Mouse (Mus musculus): ENCODE measurements around the gene Hist1h2ad. TPM values are rescaled to one million over a fixed set of nuclear protein-coding genes. Genes with fewer than 3 reads are reported as not detected.
"Not testable (repeated sequence)": the region's sequence is repeated elsewhere in the genome, so short reads cannot be mapped to it uniquely, and the experiment has no call there.

The Hist1h2ad gene
- polyA plus RNA-seq, 1 experiment from 2014 or later, result 2.5 TPM

- H3K27me3 ChIP-seq, result no peaks in the 10 kb centered on the region
- H3K9me3 ChIP-seq (replicated peaks), result no peaks in the 10 kb centered on the region
- peak within 1 kb of the TSS; percentile 87 for H3K27ac ChIP-seq
- WGBS, result under 1% methylated on average over 18 of the region's 18 CpGs
- H3K4me3 ChIP-seq, result peak within 1 kb of the TSS; percentile 44
- peaks cover 29% of the 10 kb centered on the region for H3K4me1 ChIP-seq
- ATAC-seq (ENCODE audit: low FRiP score), result peak; percentile 60
- H3K36me3 ChIP-seq, result no peaks in the 10 kb centered on the region
- H3K9ac ChIP-seq, result peak within 1 kb of the TSS; percentile 63
- H3K4me2 ChIP-seq (replicated peaks), result peak within 1 kb of the TSS; percentile 73
Observed at GRCm38 (mm10) chr13:23575271-23575851, 1.2 kb downstream of the Hist1h2ad start, which contains the start of gene Hist1h3d. Gene Hist1h3d (plus strand): TSS chr13:23575763.

- H3K36me3 ChIP-seq; H3K9me3 ChIP-seq (replicated peaks); H3K27me3 ChIP-seq; ATAC-seq (ENCODE audit: low FRiP score): not testable (repeated sequence)
- Histone ChIP-seq H3K4me1 (peaks cover 29% of the 10 kb centered on the region), H3K9ac (peak overlapping the region; percentile 63), H3K4me2 (replicated peaks) (peak overlapping the region; percentile 73), H3K27ac (peak overlapping the region; percentile 83), H3K4me3 (peak overlapping the region; percentile 44)
- WGBS, result 2% methylated on average over 11 of the region's 40 CpGs
Observed at GRCm38 (mm10) chr13:23575864-23576313, 1.7 kb downstream of the Hist1h2ad start.

DNA sequence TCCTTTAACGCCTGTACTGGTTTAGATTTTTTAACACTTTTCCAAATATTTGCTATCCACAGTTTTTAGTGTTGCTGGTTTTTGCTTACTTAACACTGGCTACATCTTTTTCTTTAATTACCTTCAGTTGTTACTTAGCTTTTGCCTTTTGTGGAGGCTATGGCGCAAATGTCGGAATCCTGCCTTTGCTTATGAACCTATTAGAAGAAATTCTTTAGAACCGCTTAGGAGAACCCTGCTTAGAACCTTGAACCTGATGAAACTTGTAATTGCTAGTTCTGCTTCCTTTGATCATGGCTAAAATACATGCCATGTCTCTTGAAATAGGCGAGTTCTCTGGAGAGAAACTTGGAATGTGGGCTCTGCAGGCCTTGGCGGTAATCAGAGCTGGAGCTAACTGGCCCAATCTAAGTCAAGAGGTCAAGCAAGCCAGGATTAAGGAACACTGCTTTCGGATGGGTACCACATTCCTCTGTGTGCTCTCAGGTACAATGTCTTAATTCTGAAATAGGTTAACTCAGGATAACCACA, 2.2 kb downstream of the Hist1h2ad start:
- peak overlapping the region; percentile 44 for H3K4me3 ChIP-seq
- WGBS, result 4% methylated on average over 7 of the region's 7 CpGs
- H3K9ac ChIP-seq, result peak overlapping the region; percentile 63
- H3K4me2 ChIP-seq (replicated peaks), result peak overlapping the region; percentile 73
- ATAC-seq (ENCODE audit: low FRiP score), result no peak
- H3K36me3 ChIP-seq, result no peaks in the 10 kb centered on the region
- no peaks in the 10 kb centered on the region for H3K27me3 ChIP-seq
- H3K4me1 ChIP-seq, result peaks cover 29% of the 10 kb centered on the region
- peak overlapping the region; percentile 83 for H3K27ac ChIP-seq
- H3K9me3 ChIP-seq (replicated peaks), result no peaks in the 10 kb centered on the region

DNA sequence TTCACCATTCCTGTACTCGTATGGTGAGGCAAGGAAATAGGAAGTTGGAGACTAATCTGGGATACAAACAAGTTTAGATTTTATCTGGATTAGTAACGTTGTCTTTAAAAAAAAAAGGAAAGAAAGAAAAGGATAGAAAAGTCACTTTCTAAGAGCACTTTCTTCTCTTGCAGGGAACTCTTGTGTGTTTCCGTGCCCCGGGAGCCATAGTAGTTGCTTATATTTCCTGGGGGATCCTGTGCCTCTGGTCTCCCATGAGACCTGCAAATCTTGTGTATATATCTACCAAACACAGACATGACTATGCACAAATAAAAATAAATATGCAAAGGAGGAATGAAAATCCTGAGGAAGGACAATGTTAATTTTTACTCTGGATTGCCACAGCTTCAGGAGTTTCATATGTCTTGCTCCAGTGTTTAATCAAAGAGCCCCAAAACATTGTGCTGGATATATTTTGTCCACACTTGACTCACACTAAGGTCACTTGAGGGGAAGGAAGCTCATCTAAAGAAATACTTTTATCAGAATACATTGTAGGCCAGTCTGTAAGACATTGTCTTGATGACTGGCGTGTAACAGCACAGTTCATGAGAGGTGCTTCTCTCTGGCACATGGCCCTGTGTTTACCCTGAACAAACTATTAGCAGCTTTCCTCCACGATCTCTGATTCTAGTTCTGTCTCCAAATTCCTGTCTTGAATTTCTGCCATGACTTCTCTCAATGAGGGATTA, 2.9 kb downstream of the Hist1h2ad start:
- WGBS, result 51% methylated on average over 6 of the region's 6 CpGs
- H3K27ac ChIP-seq, result peak overlapping the region; percentile 83

GRCm38 (mm10) chr13:23577835-23578234, 3.7 kb downstream of the Hist1h2ad start:
- Histone ChIP-seq H3K4me3 (no peak overlapping the region), H3K27me3 (no peaks in the 10 kb centered on the region), H3K36me3 (no peaks in the 10 kb centered on the region), H3K9ac (no peak overlapping the region), H3K4me2 (replicated peaks) (no peak overlapping the region), H3K9me3 (replicated peaks) (no peaks in the 10 kb centered on the region), H3K4me1 (peaks cover 31% of the 10 kb centered on the region), H3K27ac (no peak overlapping the region)
- ATAC-seq (ENCODE audit: low FRiP score), result no peak
- WGBS, result 93% methylated on average over 1 of the region's 1 CpGs

More for the DNA sequence above, 2.9 kb downstream of the Hist1h2ad start:
- Histone ChIP-seq H3K4me2 (replicated peaks) (peak overlapping the region; percentile 73), H3K4me1 (peaks cover 32% of the 10 kb centered on the region), H3K9me3 (replicated peaks) (no peaks in the 10 kb centered on the region), H3K27me3 (no peaks in the 10 kb centered on the region), H3K4me3 (peak overlapping the region; percentile 44; the same call in 1 of the 2 replicates), H3K36me3 (no peaks in the 10 kb centered on the region), H3K9ac (peak overlapping the region; percentile 63)
- no peak for ATAC-seq (ENCODE audit: low FRiP score)

DNA sequence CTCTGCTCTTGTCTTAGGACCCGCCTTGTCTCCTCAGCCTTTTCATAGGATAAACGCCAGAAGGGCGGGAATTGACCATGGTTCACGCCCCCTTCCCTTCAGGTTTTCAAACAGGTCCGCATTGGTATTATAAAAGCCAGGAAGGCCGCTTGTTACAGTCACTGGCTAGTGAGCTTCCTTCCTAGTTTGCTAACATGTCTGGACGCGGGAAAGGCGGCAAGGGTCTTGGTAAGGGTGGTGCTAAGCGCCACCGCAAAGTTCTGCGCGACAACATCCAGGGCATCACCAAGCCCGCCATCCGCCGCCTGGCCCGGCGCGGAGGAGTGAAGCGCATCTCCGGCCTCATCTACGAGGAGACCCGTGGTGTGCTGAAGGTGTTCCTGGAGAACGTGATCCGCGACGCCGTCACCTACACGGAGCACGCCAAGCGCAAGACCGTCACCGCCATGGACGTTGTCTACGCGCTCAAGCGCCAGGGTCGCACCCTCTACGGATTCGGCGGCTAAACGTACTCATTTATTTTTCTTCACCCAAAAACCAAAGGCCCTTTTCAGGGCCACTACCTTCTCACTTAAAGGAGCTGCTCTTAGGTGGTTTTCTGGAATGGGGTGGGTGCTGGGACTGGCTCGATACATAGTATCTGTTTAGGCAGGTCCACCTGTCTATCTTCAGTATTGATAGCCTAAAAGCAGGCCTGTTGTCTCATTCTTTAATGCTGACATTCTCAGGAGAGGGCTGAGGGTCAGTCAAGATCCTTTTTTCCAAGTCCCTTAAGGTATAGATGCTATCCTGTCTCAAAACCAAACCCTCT, 7.4 kb downstream of the Hist1h2ad start, which contains the start of gene Hist1h4d:
Gene Hist1h4d (plus strand): TSS at position 191 of the 811 bp plus-strand sequence.
- Histone ChIP-seq H3K4me1 (peaks cover 30% of the 10 kb centered on the region), H3K27me3 (no peaks in the 10 kb centered on the region), H3K27ac (peak within 1 kb of the TSS; percentile 84), H3K4me3 (peak within 1 kb of the TSS; percentile 51), H3K9me3 (replicated peaks) (no peaks in the 10 kb centered on the region), H3K9ac (peak within 1 kb of the TSS; percentile 68), H3K4me2 (replicated peaks) (peak within 1 kb of the TSS; percentile 87), H3K36me3 (no peaks in the 10 kb centered on the region)
- ATAC-seq (ENCODE audit: low FRiP score), result peak; percentile 88
- under 1% methylated on average over 43 of the region's 43 CpGs for WGBS

GRCm38 (mm10) chr13:23582219-23583056, 8.3 kb downstream of the Hist1h2ad start:
- no peak for ATAC-seq (ENCODE audit: low FRiP score)
- Histone ChIP-seq H3K36me3 (no peaks in the 10 kb centered on the region), H3K27me3 (no peaks in the 10 kb centered on the region), H3K9ac (peak overlapping the region; percentile 68), H3K9me3 (replicated peaks) (no peaks in the 10 kb centered on the region), H3K4me2 (replicated peaks) (peak overlapping the region; percentile 87), H3K4me1 (peaks cover 24% of the 10 kb centered on the region), H3K4me3 (peak overlapping the region; percentile 51), H3K27ac (peak overlapping the region; percentile 84)
- 2% methylated on average over 6 of the region's 6 CpGs for WGBS

GRCm38 (mm10) chr13:23583387-23584068, 9.3 kb downstream of the Hist1h2ad start:
- Histone ChIP-seq H3K4me1 (peaks cover 24% of the 10 kb centered on the region), H3K4me3 (no peak overlapping the region), H3K4me2 (replicated peaks) (peak overlapping the region; percentile 15; the same call in 1 of the 2 replicates), H3K36me3 (no peaks in the 10 kb centered on the region), H3K27me3 (no peaks in the 10 kb centered on the region), H3K9me3 (replicated peaks) (no peaks in the 10 kb centered on the region), H3K27ac (peak overlapping the region; percentile 84), H3K9ac (peak overlapping the region; percentile 1; the same call in 1 of the 2 replicates)
- no peak for ATAC-seq (ENCODE audit: low FRiP score)

GRCm38 (mm10) chr13:23584331-23584730, 10.2 kb downstream of the Hist1h2ad start:
- no peak for ATAC-seq (ENCODE audit: low FRiP score)
- Histone ChIP-seq H3K9ac (peak overlapping the region; percentile 75), H3K27ac (peak overlapping the region; percentile 94), H3K4me3 (peak overlapping the region; percentile 37; the same call in 1 of the 2 replicates), H3K27me3 (no peaks in the 10 kb centered on the region), H3K4me1 (peaks cover 24% of the 10 kb centered on the region), H3K9me3 (replicated peaks) (no peaks in the 10 kb centered on the region), H3K36me3 (no peaks in the 10 kb centered on the region), H3K4me2 (replicated peaks) (peak overlapping the region; percentile 69)

GRCm38 (mm10) chr13:23585029-23585441, 10.9 kb downstream of the Hist1h2ad start:
- under 1% methylated on average over 21 of the region's 21 CpGs for WGBS
- H3K36me3 ChIP-seq, result no peaks in the 10 kb centered on the region
- H3K9me3 ChIP-seq (replicated peaks), result no peaks in the 10 kb centered on the region
- no peaks in the 10 kb centered on the region for H3K27me3 ChIP-seq
- peak overlapping the region; percentile 75 for H3K9ac ChIP-seq
- H3K4me2 ChIP-seq (replicated peaks), result peak overlapping the region; percentile 69
- peak overlapping the region; percentile 37 for H3K4me3 ChIP-seq
- peak; percentile 23; the same call in 1 of the 2 replicates for ATAC-seq (ENCODE audit: low FRiP score)
- peak overlapping the region; percentile 94 for H3K27ac ChIP-seq
- H3K4me1 ChIP-seq, result peaks cover 24% of the 10 kb centered on the region
